Mouse (Mus musculus) embryonic stem cell, embryonic (primary cell): ENCODE measurements at regions not wholly inside any gene's neighbourhood (a gene's known extent, or its start where the extent isn't known, plus 50 kb on each side); places are given as distances from the start of the nearest gene placed in this dataset.
"Not testable (repeated sequence)": the region's sequence is repeated elsewhere in the genome, so short reads cannot be mapped to it uniquely, and the experiment has no call there.

Experiments used
- CTCF ChIA-PET, 4 experiments: fragments of 300-600 bp in 2 of 4; fragments of 350-600 bp in 2 of 4; sonication (Branson Sonifier 250); formaldehyde crosslinking; loops; one replicate each; lab custom pipeline; 2022; ENCODE audit warnings: inconsistent platforms in 2 of 4; lab: Charles Lee
- POLR2A ChIA-PET, 4 experiments: fragments of 300-600 bp in 2 of 4; fragments of 350-600 bp in 2 of 4; sonication (Branson Sonifier 250); formaldehyde crosslinking; loops; one replicate each; lab custom pipeline; 2022; ENCODE audit warnings: antibody characterized with exemption in 4 of 4, inconsistent platforms in 1 of 4; lab: Charles Lee

DNA sequence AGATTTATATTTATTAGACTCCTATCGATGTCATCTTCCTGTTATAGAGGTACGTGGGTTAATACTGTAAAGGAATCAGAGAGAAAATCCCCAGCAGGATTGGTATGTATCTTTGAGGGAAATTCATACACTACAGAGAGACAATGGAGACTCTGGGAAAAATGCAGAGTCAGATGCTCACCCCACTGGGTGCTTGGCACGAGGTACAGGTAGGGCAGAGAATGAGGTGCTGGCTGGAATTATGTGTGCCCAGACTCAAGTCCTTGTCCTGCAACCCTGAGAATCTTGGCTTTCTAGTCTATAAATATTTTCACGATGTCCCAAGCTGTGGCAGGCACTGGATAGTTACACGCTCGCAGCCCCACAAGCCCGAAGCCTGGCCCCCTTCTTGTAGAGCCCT lies 57.8 kb upstream of the Cry1 start:
- ChIA-PET CTCF (no interaction called here), POLR2A (no interaction called here)

- CTCF ChIA-PET, result no interaction called here
- POLR2A ChIA-PET, result no interaction called here
Measured at GRCm38 (mm10) chr10:85243556-85243955, 58.7 kb upstream of the Cry1 start.

DNA sequence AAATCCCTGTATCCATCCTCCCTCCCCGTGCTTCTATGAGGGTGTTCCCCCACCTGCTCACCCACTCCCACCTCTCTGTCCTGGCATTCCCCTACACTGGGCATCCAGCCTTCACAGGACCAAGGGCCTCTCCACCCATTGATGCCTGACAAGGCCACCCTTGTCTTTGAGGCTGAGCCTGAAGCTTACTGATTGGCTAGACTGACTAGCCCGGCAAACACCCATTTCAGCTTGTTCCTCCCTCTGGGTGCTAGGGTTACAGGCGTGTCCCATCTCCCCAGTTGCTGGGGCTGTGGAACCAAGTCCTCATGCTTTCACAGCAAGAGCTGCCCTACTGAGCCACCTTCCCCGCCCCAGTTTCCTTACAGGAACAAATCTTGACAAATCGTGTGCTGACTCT lies 80.9 kb upstream of the Cry1 start:
- CTCF ChIA-PET, result no interaction called here
- POLR2A ChIA-PET, result interaction anchor here in 1 of 4 experiments (1.0 kb wide), 1 partner anchor 100 kb away, joined by 3 read pairs; no protein-coding TSS in a partner anchor

- POLR2A ChIA-PET, result interaction anchor here in 1 of 4 experiments (1.0 kb wide), 1 partner anchor 100 kb away, joined by 3 read pairs; no protein-coding TSS in a partner anchor
- CTCF ChIA-PET, result no interaction called here
Measured at GRCm38 (mm10) chr10:85266148-85266547, 81.3 kb upstream of the Cry1 start.

DNA sequence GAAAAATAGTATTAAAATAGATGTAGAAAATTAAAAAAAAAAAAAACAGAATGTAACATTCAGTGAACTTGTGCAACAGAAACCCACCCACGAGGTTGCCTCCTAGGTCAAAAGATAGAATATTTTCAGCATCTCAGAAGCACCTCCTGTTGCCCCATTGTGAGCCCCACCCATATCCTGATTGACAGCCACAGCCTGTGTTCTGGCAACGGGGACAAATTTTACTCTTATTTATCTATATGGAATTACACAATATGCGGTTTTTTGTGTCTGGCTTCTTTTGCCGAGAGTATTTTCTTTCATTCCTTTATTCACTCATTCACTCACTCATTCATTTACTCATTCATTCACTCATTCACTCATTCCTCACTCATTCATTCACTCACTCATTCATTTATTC lies 81.9 kb upstream of the Cry1 start:
- CTCF ChIA-PET, result interaction anchor here in 1 of 4 experiments (0.6 kb wide), 1 partner anchor 411 kb away, joined by 3 read pairs; no protein-coding TSS in a partner anchor
- POLR2A ChIA-PET, result no interaction called here

DNA sequence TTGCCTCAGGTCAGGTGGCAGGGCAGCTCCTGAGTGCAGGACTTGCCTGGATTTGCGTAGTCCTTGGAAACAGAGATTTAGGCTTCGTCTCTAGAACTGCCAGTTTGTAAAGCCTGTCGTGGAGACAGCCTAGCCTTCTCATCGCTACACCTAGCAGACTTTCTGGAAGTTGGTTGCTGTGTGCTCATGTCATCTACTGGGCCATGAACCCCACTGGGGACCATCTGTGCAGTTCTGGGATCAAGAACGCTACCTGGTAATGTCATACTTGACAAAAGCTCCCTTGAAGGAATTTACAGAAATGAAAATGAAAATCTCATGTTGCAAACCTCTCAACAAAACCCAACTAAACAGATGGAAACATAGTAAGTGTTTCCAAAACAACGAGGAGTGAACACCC lies 85.3 kb upstream of the Cry1 start:
- CTCF ChIA-PET, result no interaction called here
- POLR2A ChIA-PET, result no interaction called here

GRCm38 (mm10) chr10:85276793-85277192 lies 91.9 kb upstream of the Cry1 start:
- CTCF ChIA-PET, result interaction anchor here in 1 of 4 experiments (0.6 kb wide), 1 partner anchor 268 kb away, joined by 4 read pairs; no protein-coding TSS in a partner anchor
- POLR2A ChIA-PET, result interaction anchor here in 1 of 4 experiments (0.6 to 1.0 kb wide), 2 partner anchors 16 to 295 kb away, joined by 3 to 5 read pairs; no protein-coding TSS in a partner anchor

GRCm38 (mm10) chr10:85291733-85292476 lies 94.7 kb upstream of the Btbd11 start:
- POLR2A ChIA-PET, result interaction anchor here in 1 of 4 experiments (0.7 kb wide), 2 partner anchors 285 to 359 kb away, joined by 3 read pairs; no protein-coding TSS in a partner anchor
- CTCF ChIA-PET, result no interaction called here

GRCm38 (mm10) chr10:85292477-85292855 lies 94.1 kb upstream of the Btbd11 start:
- ChIA-PET CTCF (interaction anchor here in 1 of 4 experiments (0.6 kb wide), 1 partner anchor 105 kb away, joined by 4 read pairs; no protein-coding TSS in a partner anchor), POLR2A (interaction anchor here in 1 of 4 experiments (0.7 to 0.8 kb wide), 3 partner anchors 16 to 359 kb away, joined by 3 read pairs; no protein-coding TSS in a partner anchor)

DNA sequence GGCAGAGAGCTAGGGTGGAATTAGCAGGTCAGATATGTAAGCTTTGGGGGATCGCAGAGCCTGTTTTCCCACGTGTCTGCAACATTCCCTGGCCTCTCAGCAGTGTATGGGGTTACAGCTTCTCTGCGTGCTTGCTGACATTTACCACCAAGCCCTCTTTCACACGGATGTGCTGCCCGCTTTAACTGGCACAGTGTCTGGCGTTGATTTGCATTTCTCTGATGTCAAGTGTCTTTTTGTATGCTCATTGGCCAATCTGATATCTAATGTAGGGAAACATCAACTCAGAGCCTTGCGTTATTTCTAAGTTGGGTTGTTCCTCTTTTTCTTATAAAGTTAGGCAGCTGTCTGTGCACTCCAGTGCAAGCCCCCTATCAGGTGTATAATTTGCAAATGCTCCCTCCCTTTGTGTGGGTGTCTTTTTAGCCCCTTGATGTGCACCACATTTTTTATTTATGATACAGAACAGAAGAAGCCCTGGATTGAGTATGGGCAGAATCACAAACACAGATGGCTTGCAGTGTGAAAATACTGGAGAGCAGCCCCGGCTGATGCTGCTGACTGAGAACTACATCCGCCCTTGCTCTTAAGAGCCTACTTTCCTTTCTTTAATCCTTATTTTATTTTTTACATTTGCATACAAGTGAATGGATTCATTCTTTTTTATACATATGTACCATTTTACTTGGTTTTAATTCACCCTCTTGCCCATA lies 93.4 kb upstream of the Btbd11 start:
- POLR2A ChIA-PET, result interaction anchor here in 1 of 4 experiments (0.7 to 0.8 kb wide), 2 partner anchors 17 to 358 kb away, joined by 3 read pairs; no protein-coding TSS in a partner anchor
- CTCF ChIA-PET, result interaction anchor here in 1 of 4 experiments (0.6 kb wide), 1 partner anchor 106 kb away, joined by 4 read pairs; no protein-coding TSS in a partner anchor

DNA sequence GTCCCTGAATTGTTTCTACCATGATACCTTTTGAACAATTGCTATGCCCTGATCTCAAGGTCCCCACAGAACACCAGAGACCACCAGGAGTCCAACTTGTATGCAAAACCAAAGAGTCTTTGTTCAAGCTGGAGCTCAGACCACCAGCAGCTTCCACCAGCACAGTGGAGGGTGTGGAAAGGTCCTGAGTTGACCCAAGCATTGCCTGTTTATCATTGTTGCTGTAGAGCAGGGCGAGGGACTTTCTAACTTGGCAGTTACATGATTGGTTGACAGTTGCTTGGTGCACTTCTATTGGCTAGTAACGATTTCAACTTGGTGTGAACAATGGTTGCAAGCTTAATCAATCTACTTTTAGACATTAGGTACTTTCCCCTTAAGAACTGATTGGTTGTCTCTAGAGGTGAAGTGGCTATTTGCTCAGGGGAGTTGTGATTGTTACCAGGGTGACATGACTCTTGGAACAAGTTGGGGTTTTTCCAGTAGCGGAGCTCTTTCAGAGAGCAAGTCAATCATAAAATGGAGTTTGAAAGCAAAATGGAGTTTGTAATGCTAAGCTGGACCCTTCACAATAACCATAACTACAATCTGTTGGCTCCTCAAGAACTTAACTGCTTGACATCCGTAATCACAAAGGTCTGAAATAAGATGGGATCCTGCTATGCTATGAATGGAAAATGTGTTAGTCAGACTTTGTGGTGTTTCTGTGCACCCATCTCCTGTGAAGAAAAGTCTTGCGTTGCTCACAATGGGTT lies 91.3 kb upstream of the Btbd11 start:
- CTCF ChIA-PET, result interaction anchor here in 3 of 4 experiments (0.6 to 1.2 kb wide), 3 partner anchors 12 to 74 kb away, joined by 3 to 7 read pairs (median 3); no protein-coding TSS in a partner anchor
- POLR2A ChIA-PET, result interaction anchor here in 1 of 4 experiments (0.6 kb wide), 1 partner anchor 811 kb away, joined by 3 read pairs; no protein-coding TSS in a partner anchor

DNA sequence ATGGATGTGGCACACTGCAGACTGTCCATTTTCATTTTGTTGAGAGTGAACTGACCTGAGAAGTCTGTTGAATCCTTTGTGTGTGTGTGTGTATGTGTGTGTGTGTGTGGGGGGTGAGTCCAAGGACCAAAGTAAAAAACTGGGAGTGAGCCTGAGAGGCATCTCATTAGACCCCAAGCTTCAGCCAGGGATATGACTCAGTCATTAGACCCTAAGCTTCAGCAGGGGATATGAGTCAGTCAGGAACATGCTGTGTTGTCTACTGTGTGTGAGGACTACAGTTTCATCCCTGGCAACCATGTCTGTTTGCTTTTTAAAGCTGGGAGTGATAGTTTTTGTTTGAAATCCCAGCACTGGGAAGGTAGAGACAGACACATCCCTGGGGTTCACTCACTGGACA lies 74.8 kb upstream of the Btbd11 start:
- ChIA-PET POLR2A (interaction anchor here in 1 of 4 experiments (1.4 kb wide), 1 partner anchor 12 kb away, joined by 5 read pairs; no protein-coding TSS in a partner anchor), CTCF (no interaction called here)

DNA sequence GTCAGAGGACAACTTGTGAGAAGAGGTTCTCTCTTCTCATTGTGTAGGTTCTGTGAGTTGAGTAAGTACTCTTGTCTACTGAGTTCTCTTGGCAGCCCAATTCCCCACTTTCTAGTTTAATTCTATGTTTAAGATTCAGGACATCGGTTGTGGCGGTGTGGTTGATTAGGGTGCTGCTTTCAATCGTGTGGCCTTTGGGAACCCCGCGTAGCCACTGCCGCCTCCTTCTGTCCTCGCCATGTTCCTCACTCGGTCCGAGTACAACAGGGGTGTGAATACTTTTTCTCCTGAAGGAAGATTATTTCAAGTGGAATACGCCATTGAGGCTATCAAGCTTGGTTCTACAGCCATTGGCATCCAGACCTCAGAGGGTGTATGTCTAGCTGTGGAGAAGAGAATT lies 73.3 kb upstream of the Btbd11 start:
- CTCF ChIA-PET, result not testable (repeated sequence)

GRCm38 (mm10) chr10:85320971-85321370 lies 65.6 kb upstream of the Btbd11 start:
- ChIA-PET CTCF (no interaction called here), POLR2A (interaction anchor here in 1 of 4 experiments (1.3 kb wide), 1 partner anchor 11 kb away, joined by 4 read pairs; no protein-coding TSS in a partner anchor)

More for the DNA sequence above, 73.3 kb upstream of the Btbd11 start:
- POLR2A ChIA-PET, result not testable (repeated sequence)

- ChIA-PET POLR2A (interaction anchor here in 1 of 4 experiments (0.6 kb wide), 1 partner anchor 9 kb away, joined by 7 read pairs; no protein-coding TSS in a partner anchor), CTCF (no interaction called here)
Measured at GRCm38 (mm10) chr10:85322280-85322679, 64.3 kb upstream of the Btbd11 start.

DNA sequence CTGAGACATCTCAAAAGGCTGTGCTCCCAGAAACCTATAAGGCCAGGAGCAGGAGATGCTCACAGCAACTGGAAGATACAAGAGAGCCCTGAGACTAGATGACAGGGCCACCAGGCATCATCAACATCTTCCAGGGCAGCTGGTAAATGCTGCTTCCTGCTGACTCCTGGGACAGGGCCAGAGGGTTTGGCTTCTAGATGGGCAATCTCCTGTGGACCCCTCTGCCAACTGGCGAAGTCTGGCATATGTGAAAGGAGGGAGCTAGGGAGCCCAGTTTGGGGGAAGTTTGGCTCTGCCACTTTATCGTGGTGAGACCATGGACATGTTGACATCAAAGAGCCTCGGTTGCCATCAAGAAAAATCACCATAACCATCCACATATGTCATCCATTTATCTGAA lies 57.2 kb upstream of the Btbd11 start:
- CTCF ChIA-PET, result no interaction called here
- POLR2A ChIA-PET, result interaction anchor here in 1 of 4 experiments (0.6 kb wide), 1 partner anchor 490 kb away, joined by 3 read pairs; no protein-coding TSS in a partner anchor

GRCm38 (mm10) chr10:85330938-85331691 lies 55.5 kb upstream of the Btbd11 start:
- ChIA-PET POLR2A (interaction anchor here in 3 of 4 experiments (0.5 to 1.8 kb wide), 7 partner anchors 9 to 257 kb away, joined by 3 to 7 read pairs (median 3); partner anchors contain the start of genes Btbd11 (in 1 of the 3) and Cry1 (in 1 of the 3)), CTCF (interaction anchor here in 2 of 4 experiments (0.7 to 2.0 kb wide), 2 partner anchors 10 to 147 kb away, joined by 3 to 5 read pairs; no protein-coding TSS in a partner anchor)
